Mouse (Mus musculus) c-Kit-positive CD71-positive TER-119-positive erythroid progenitor cells, embryonic 14.5 days (primary cell): Measurements from ENCODE around the gene Gpr26.

ENCODE experiments used
- DNase-seq: peaks from one replicate; pipeline ENCODE4 v3.0.0-alpha.2; 2013; ENCODE audit warnings: low spot score

Gene Gpr26

GRCm38 (mm10) chr7:132025591-132025990, 59.3 kb downstream of the Gpr26 start:
- no peak for DNase-seq

GRCm38 (mm10) chr7:132026671-132027070, 60.4 kb downstream of the Gpr26 start:
- no peak for DNase-seq

- DNase-seq: no peak
Observed at GRCm38 (mm10) chr7:132031940-132032531, 65.8 kb downstream of the Gpr26 start.
